Mouse (Mus musculus): ENCODE results near the gene Cenph.
"Not testable (repeated sequence)": the region's sequence is repeated elsewhere in the genome, so short reads cannot be mapped to it uniquely, and the experiment has no call there.

DNA sequence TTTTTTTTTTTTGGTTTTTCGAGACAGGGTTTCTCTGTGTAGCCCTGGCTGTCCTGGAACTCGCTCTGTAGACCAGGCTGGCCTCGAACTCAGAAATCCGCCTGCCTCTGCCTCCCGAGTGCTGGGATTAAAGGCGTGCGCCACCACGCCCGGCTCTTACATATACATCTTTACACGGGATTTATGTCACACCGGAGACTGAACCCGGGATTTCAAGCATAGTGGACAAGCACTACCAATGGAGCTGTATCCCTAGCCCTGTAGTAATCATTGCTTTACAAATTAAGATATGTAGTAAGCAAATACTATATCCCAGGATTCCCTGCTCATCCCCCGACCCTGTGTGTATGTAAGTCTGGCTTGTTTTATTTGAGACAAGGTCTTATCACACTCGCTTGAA, 12.4 kb upstream of the Cenph start:
- not testable (repeated sequence) for TF ChIP-seq CTCF (IDR thresholded peaks at IDR 0.05; ENCODE audit: borderline replicate concordance, insufficient read depth, low read length); POLR2A (IDR thresholded peaks at IDR 0.05; ENCODE audit: low read depth, low read length)

All from embryonic fibroblast, embryonic 13.5 days (primary cell).